Mouse (Mus musculus) MEL (cell line): ENCODE measurements around the gene Kirrel2. TPM values are rescaled to one million over a fixed set of nuclear protein-coding genes. Genes with fewer than 3 reads are reported as not detected.

Experiments used
- DNase-seq: peaks from one replicate; pipeline ENCODE4 v3.0.0; 2011; ENCODE audit warnings: low read depth, low spot score
- H3K27ac ChIP-seq: 2 replicates; pipeline ENCODE4 v1.5.1; 2012; ENCODE audit warnings: low read depth, mild to moderate bottlenecking, control low read depth, low read length, moderate library complexity; ENCODE audit not compliant: control insufficient read depth
- H3K27me3 ChIP-seq, 2 experiments: fragments of 150-350 bp in 1 of 2; sonication (generic) in 1 of 2; 2 replicates each; pipeline ENCODE4 v1.6.1; 2012; ENCODE audit warnings: low read length in 2 of 2, mild to moderate bottlenecking in 2 of 2, improper control_type of control experiment in 1 of 2, moderate library complexity in 1 of 2; ENCODE audit not compliant: insufficient read depth in 2 of 2, control insufficient read depth in 1 of 2
- H3K36me3 ChIP-seq, 2 experiments: 2 replicates each; pipeline ENCODE4 v1.6.1; 2012 to 2014; ENCODE audit warnings: low read length in 2 of 2, improper control_type of control experiment in 1 of 2, inconsistent platforms in 1 of 2, mild to moderate bottlenecking in 1 of 2; ENCODE audit not compliant: insufficient read depth in 2 of 2, control insufficient read depth in 1 of 2
- H3K4me1 ChIP-seq, 2 experiments: fragments of 150-350 bp in 1 of 2; sonication (generic) in 1 of 2; 2 replicates each; pipeline ENCODE4 v1.6.1; 2012; ENCODE audit warnings: low read length in 2 of 2, improper control_type of control experiment in 1 of 2, mild to moderate bottlenecking in 1 of 2; ENCODE audit not compliant: insufficient read depth in 2 of 2, control insufficient read depth in 1 of 2
- H3K4me3 ChIP-seq, 2 experiments: fragments of 150-350 bp in 1 of 2; sonication (generic) in 1 of 2; 2 replicates each; pipeline ENCODE4 v1.5.1; 2012; ENCODE audit warnings: low read depth in 2 of 2, low read length in 2 of 2, mild to moderate bottlenecking in 2 of 2, moderate library complexity in 2 of 2, control low read depth in 1 of 2, improper control_type of control experiment in 1 of 2; ENCODE audit not compliant: control insufficient read depth in 1 of 2, insufficient read depth in 1 of 2
- H3K79me2 ChIP-seq: 2 replicates; pipeline ENCODE4 v1.6.1; 2012; ENCODE audit warnings: mild to moderate bottlenecking, low read length, moderate library complexity; ENCODE audit not compliant: control insufficient read depth, poor library complexity, insufficient read depth
- H3K9ac ChIP-seq: 2 replicates; pipeline ENCODE4 v1.6.1; 2012; ENCODE audit warnings: low read depth, mild to moderate bottlenecking, control low read depth, low read length, moderate library complexity; ENCODE audit not compliant: control insufficient read depth, poor library complexity, severe bottlenecking
- H3K9me3 ChIP-seq: fragments of 150-350 bp; sonication (generic); replicated peaks from 2 replicates; pipeline ENCODE4 v1.6.1; 2012; ENCODE audit warnings: mild to moderate bottlenecking, low read length, improper control_type of control experiment, moderate library complexity; ENCODE audit not compliant: insufficient read depth
- BHLHE40 ChIP-seq: IDR thresholded peaks from 2 replicates; pipeline ENCODE4 v1.6.1; 2012; ENCODE audit warnings: low read depth, mild to moderate bottlenecking, inconsistent platforms, low read length, improper control_type of control experiment, borderline replicate concordance
- CHD1 ChIP-seq: IDR thresholded peaks from 2 replicates; pipeline ENCODE4 v1.6.1; 2012; ENCODE audit warnings: low read depth, mild to moderate bottlenecking, inconsistent platforms, low read length, improper control_type of control experiment
- CHD2 ChIP-seq: IDR thresholded peaks from 2 replicates; pipeline ENCODE4 v1.6.1; 2011; ENCODE audit warnings: low read length, improper control_type of control experiment
- CTCF ChIP-seq, 3 experiments: IDR thresholded peaks in 2 of 3; conservative IDR thresholded peaks in 1 of 3; 2 replicates each; pipeline ENCODE4 v1.5.1; 2011 to 2012; ENCODE audit warnings: low read length in 3 of 3, low read depth in 2 of 3, mild to moderate bottlenecking in 2 of 3, improper control_type of control experiment in 1 of 3, inconsistent platforms in 1 of 3, mixed read lengths in 1 of 3, moderate library complexity in 1 of 3; ENCODE audit not compliant: control insufficient read depth in 1 of 3, insufficient read depth in 1 of 3, poor library complexity in 1 of 3, severe bottlenecking in 1 of 3
- ELF1 ChIP-seq: IDR thresholded peaks from 2 replicates; pipeline ENCODE4 v1.6.1; 2014; ENCODE audit warnings: low read depth, mild to moderate bottlenecking, inconsistent platforms, low read length, improper control_type of control experiment, moderate library complexity
- ETS1 ChIP-seq: IDR thresholded peaks from 2 replicates; pipeline ENCODE4 v1.6.1; 2012; ENCODE audit warnings: low read depth, mild to moderate bottlenecking, inconsistent platforms, low read length, improper control_type of control experiment, moderate library complexity
- GABPA ChIP-seq: IDR thresholded peaks from 2 replicates; pipeline ENCODE4 v1.6.1; 2012; ENCODE audit warnings: low read depth, mild to moderate bottlenecking, inconsistent platforms, low read length, improper control_type of control experiment, moderate library complexity
- GATA1 ChIP-seq: IDR thresholded peaks from 2 replicates; pipeline ENCODE4 v1.6.1; 2011; ENCODE audit warnings: low read depth, low read length, improper control_type of control experiment
- HCFC1 ChIP-seq: IDR thresholded peaks from 2 replicates; pipeline ENCODE4 v1.6.1; 2012; ENCODE audit warnings: low read depth, mild to moderate bottlenecking, inconsistent platforms, low read length, improper control_type of control experiment, moderate library complexity
- JUND ChIP-seq: IDR thresholded peaks from 2 replicates; pipeline ENCODE4 v1.6.1; 2011; ENCODE audit warnings: low read depth, mild to moderate bottlenecking, improper control_type of control experiment, low read length
- KAT2A ChIP-seq: conservative IDR thresholded peaks from 2 replicates; pipeline ENCODE4 v1.6.1; 2012; ENCODE audit warnings: low read depth, low read length, improper control_type of control experiment, inconsistent platforms
- MAFK ChIP-seq: IDR thresholded peaks from 2 replicates; pipeline ENCODE4 v1.6.1; 2011; ENCODE audit warnings: low read depth, mild to moderate bottlenecking, low read length, improper control_type of control experiment, borderline replicate concordance
- MAX ChIP-seq: IDR thresholded peaks from 2 replicates; pipeline ENCODE4 v1.6.1; 2011; ENCODE audit warnings: low read length, improper control_type of control experiment
- MAZ ChIP-seq: IDR thresholded peaks from 2 replicates; pipeline ENCODE4 v1.6.1; 2012; ENCODE audit warnings: low read depth, mild to moderate bottlenecking, inconsistent platforms, low read length, improper control_type of control experiment
- MEF2A ChIP-seq: IDR thresholded peaks from 2 replicates; pipeline ENCODE4 v1.6.1; 2014; ENCODE audit warnings: low read depth, mild to moderate bottlenecking, inconsistent platforms, low read length, improper control_type of control experiment; ENCODE audit not compliant: poor library complexity, insufficient replicate concordance, severe bottlenecking; ENCODE audit errors: extremely low read depth
- MXI1 ChIP-seq: IDR thresholded peaks from 2 replicates; pipeline ENCODE4 v1.6.1; 2011; ENCODE audit warnings: mild to moderate bottlenecking, low read depth, low read length, improper control_type of control experiment
- MYB ChIP-seq: IDR thresholded peaks from 2 replicates; pipeline ENCODE4 v1.6.1; 2011; ENCODE audit warnings: mild to moderate bottlenecking, low read depth, low read length, improper control_type of control experiment
- MYC ChIP-seq: IDR thresholded peaks from 2 replicates; pipeline ENCODE4 v1.6.1; 2011; ENCODE audit warnings: low read depth, mild to moderate bottlenecking, low read length, improper control_type of control experiment, moderate library complexity
- NELFE ChIP-seq: IDR thresholded peaks from 2 replicates; pipeline ENCODE4 v1.6.1; 2011; ENCODE audit warnings: low read depth, low read length, improper control_type of control experiment
- NRF1 ChIP-seq: IDR thresholded peaks from 2 replicates; pipeline ENCODE4 v1.6.1; 2014; ENCODE audit warnings: low read depth, mild to moderate bottlenecking, inconsistent platforms, low read length, improper control_type of control experiment, moderate library complexity; ENCODE audit not compliant: poor library complexity, insufficient read depth, severe bottlenecking
- POLR2A ChIP-seq, 2 experiments: IDR thresholded peaks; 2 replicates each; pipeline ENCODE4 v1.6.1; 2011 to 2012; ENCODE audit warnings: low read length in 2 of 2, mild to moderate bottlenecking in 2 of 2, control low read depth in 1 of 2, improper control_type of control experiment in 1 of 2, low read depth in 1 of 2, moderate library complexity in 1 of 2; ENCODE audit not compliant: control insufficient read depth in 1 of 2, insufficient read depth in 1 of 2, poor library complexity in 1 of 2
- RAD21 ChIP-seq: IDR thresholded peaks from 2 replicates; pipeline ENCODE4 v1.6.1; 2011; ENCODE audit warnings: mild to moderate bottlenecking, low read depth, low read length, improper control_type of control experiment
- RCOR1 ChIP-seq: IDR thresholded peaks from 2 replicates; pipeline ENCODE4 v1.6.1; 2012; ENCODE audit warnings: low read depth, mild to moderate bottlenecking, inconsistent platforms, low read length, improper control_type of control experiment
- SIN3A ChIP-seq: IDR thresholded peaks from 2 replicates; pipeline ENCODE4 v1.6.1; 2012; ENCODE audit warnings: low read length, improper control_type of control experiment, inconsistent platforms
- SMC3 ChIP-seq: IDR thresholded peaks from 2 replicates; pipeline ENCODE4 v1.6.1; 2011; ENCODE audit warnings: low read depth, low read length, improper control_type of control experiment
- TBP ChIP-seq: IDR thresholded peaks from 2 replicates; pipeline ENCODE4 v1.8.0; 2011; ENCODE audit warnings: low read depth, low read length, improper control_type of control experiment
- TCF12 ChIP-seq: IDR thresholded peaks from 2 replicates; pipeline ENCODE4 v1.6.1; 2014; ENCODE audit warnings: low read depth, mild to moderate bottlenecking, inconsistent platforms, low read length, improper control_type of control experiment, moderate library complexity
- UBTF ChIP-seq: IDR thresholded peaks from 2 replicates; pipeline ENCODE4 v1.6.1; 2012; ENCODE audit warnings: low read depth, mild to moderate bottlenecking, inconsistent platforms, low read length, improper control_type of control experiment, moderate library complexity, borderline replicate concordance; ENCODE audit not compliant: insufficient read depth
- USF1 ChIP-seq: IDR thresholded peaks from 2 replicates; pipeline ENCODE4 v1.6.1; 2014; ENCODE audit warnings: low read depth, mild to moderate bottlenecking, inconsistent platforms, low read length, improper control_type of control experiment, moderate library complexity
- USF2 ChIP-seq, 2 experiments: IDR thresholded peaks; 2 replicates each; pipeline ENCODE4 v1.6.1; 2011 to 2012; ENCODE audit warnings: improper control_type of control experiment in 2 of 2, low read length in 2 of 2, borderline replicate concordance in 1 of 2, inconsistent platforms in 1 of 2, low read depth in 1 of 2, mild to moderate bottlenecking in 1 of 2; ENCODE audit not compliant: insufficient read depth in 1 of 2
- ZC3H11A ChIP-seq: IDR thresholded peaks from 2 replicates; pipeline ENCODE4 v1.6.1; 2012; ENCODE audit warnings: low read depth, mild to moderate bottlenecking, inconsistent platforms, low read length, improper control_type of control experiment
- ZKSCAN1 ChIP-seq: IDR thresholded peaks from 2 replicates; pipeline ENCODE4 v1.6.1; 2012; ENCODE audit warnings: low read depth, mild to moderate bottlenecking, inconsistent platforms, low read length, improper control_type of control experiment, moderate library complexity
- ZMIZ1 ChIP-seq: IDR thresholded peaks from 2 replicates; pipeline ENCODE4 v1.6.1; 2012; ENCODE audit warnings: low read depth, mild to moderate bottlenecking, inconsistent platforms, low read length, improper control_type of control experiment, moderate library complexity
- ZNF384 ChIP-seq: IDR thresholded peaks from 2 replicates; pipeline ENCODE4 v1.6.1; 2012; ENCODE audit warnings: low read depth, mild to moderate bottlenecking, inconsistent platforms, low read length, improper control_type of control experiment
- polyA plus RNA-seq, 2 experiments: library from polyadenylated mRNA; stranded (reverse) in 1 of 2; unstranded in 1 of 2; fragments of >175 nt in 1 of 2; fragments of >200 nt in 1 of 2; gene quantifications; 2 replicates each; pipeline versions ENCODE4 v1.2.1 to v1.2.4; 2012; ENCODE audit warnings: low replicate concordance in 2 of 2, low read depth in 1 of 2; ENCODE audit not compliant: insufficient read length in 2 of 2, insufficient read depth in 1 of 2, missing spikeins in 1 of 2
- total RNA-seq: library from RNA; depleted of rRNA; stranded (reverse); fragments of 300-350 nt; gene quantifications from 2 replicates; pipeline ENCODE4 v1.2.3, GENCODE M21; 2012

Gene Kirrel2
- total and polyA plus RNA-seq, 3 experiments, result not detected

GRCm38 (mm10) chr7:30419561-30420499 is 37.7 kb downstream of the Kirrel2 start, which contains the start of gene Hcst:
Hcst (minus strand) TSS chr7:30419854.
- peak; percentile 90 for DNase-seq
- Histone ChIP-seq H3K4me3 (peak within 1 kb of the TSS; percentile 75 to 77), H3K9me3 (no peaks in the 10 kb centered on the region), H3K36me3 (peaks cover 1 to 19% of the 10 kb centered on the region in 2 experiments; a peak in 2 of 4 replicates), H3K27me3 (no peaks in the 10 kb centered on the region), H3K4me1 (peaks cover 0 to 28% of the 10 kb centered on the region in 2 experiments; a peak in 3 of 4 replicates), H3K79me2 (peaks cover 21% of the 10 kb centered on the region), H3K9ac (peak within 1 kb of the TSS; percentile 73), H3K27ac (peak within 1 kb of the TSS; percentile 92)
- TF ChIP-seq ETS1 (peak; percentile 66), TBP (no peak; the same call in none of the 2 replicates), POLR2A (IDR thresholded peaks at IDR 0.05; ENCODE audit: control insufficient read depth in 1 of 2, insufficient read depth in 1 of 2, low read depth in 1 of 2, low read length in 2 of 2, poor library complexity in 1 of 2) (peak; percentile 62 to 67), ZMIZ1 (peak; percentile 63; the same call in 1 of the 2 replicates), MAFK (no peak), TCF12 (no peak), USF1 (no peak), MEF2A (no peak), UBTF (no peak), ZKSCAN1 (no peak), BHLHE40 (no peak; the same call in 1 of the 2 replicates), MYC (peak; percentile 33), GATA1 (0 out of 2 replicates have a peak, but pooled peaks have one; percentile 27), CTCF (IDR thresholded peaks at IDR 0.05 in 2 of 3, conservative IDR thresholded peaks at IDR 0.05 in 1 of 3; ENCODE audit: control insufficient read depth in 1 of 3, insufficient read depth in 1 of 3, low read depth in 2 of 3, low read length in 3 of 3, poor library complexity in 1 of 3, severe bottlenecking in 1 of 3) (peak in 2 of 3 experiments; percentile 46 to 47; a peak in 3 of 6 replicates), JUND (no peak), RAD21 (no peak), MAZ (peak; percentile 57; the same call in 1 of the 2 replicates), KAT2A (no peak), ZC3H11A (no peak), ZNF384 (no peak), MXI1 (no peak; the same call in none of the 2 replicates), CHD2 (peak; percentile 55), MAX (no peak; the same call in 1 of the 2 replicates), ELF1 (peak; percentile 59), RCOR1 (no peak), NRF1 (no peak), USF2 (IDR thresholded peaks at IDR 0.05; ENCODE audit: borderline replicate concordance in 1 of 2, insufficient read depth in 1 of 2, low read depth in 1 of 2, low read length in 2 of 2) (no peak), SMC3 (no peak), CHD1 (0 out of 2 replicates have a peak, but pooled peaks have one; percentile 48), SIN3A (peak; percentile 72), MYB (no peak), GABPA (0 out of 2 replicates have a peak, but pooled peaks have one; percentile 63), HCFC1 (peak; percentile 67), NELFE (peak; percentile 74)
